Comparison of ENCODE assay signal across 10 mouse cellular contexts in genomic region chr6:36896656-36897055, GRCm38 (mm10).
DNase-seq lines count a peak whose midpoint lies in the region; ATAC-seq lines count a peak whose summit lies in the region.
"Had no signal": no experiment of that assay in that cellular context is flagged by ENCODE, and none has a peak within 500 bp of the region (broad histone marks: within the 10 kb centered on the region; RNA-seq: fewer than 3 reads in every experiment).

No protein-coding gene starts in this region.

- no peak overlapping the region for H3K9ac ChIP-seq in lung, embryonic 15.5 days
- no peak overlapping the region for H3K9ac ChIP-seq in embryonic facial prominence, embryonic 13.5 days
- no peak overlapping the region for H3K9ac ChIP-seq in heart, embryonic 15.5 days
- no peak overlapping the region for H3K9ac ChIP-seq in forebrain, embryonic 13.5 days
- H3K9ac ChIP-seq: liver, embryonic 12.5 days; midbrain, embryonic 12.5 days; neural tube, embryonic 15.5 days had no signal

- no peak overlapping the region for H3K4me2 ChIP-seq in lung, embryonic 15.5 days
- no peak overlapping the region for H3K4me2 ChIP-seq in embryonic facial prominence, embryonic 13.5 days
- no peak overlapping the region for H3K4me2 ChIP-seq in heart, embryonic 15.5 days
- H3K4me2 ChIP-seq in forebrain, embryonic 13.5 days, result no peak overlapping the region
- H3K4me2 ChIP-seq: liver, embryonic 12.5 days; midbrain, embryonic 12.5 days; neural tube, embryonic 15.5 days had no signal

- H3K9me3 ChIP-seq in lung, embryonic 15.5 days, result no peaks in the 10 kb centered on the region
- no peaks in the 10 kb centered on the region for H3K9me3 ChIP-seq in embryonic facial prominence, embryonic 13.5 days
- no peaks in the 10 kb centered on the region for H3K9me3 ChIP-seq in heart, embryonic 15.5 days (replicated peaks)
- no peaks in the 10 kb centered on the region for H3K9me3 ChIP-seq in forebrain, embryonic 13.5 days (replicated peaks)
- H3K9me3 ChIP-seq: liver, embryonic 12.5 days; midbrain, embryonic 12.5 days; neural tube, embryonic 15.5 days had no signal

- DNase-seq in lung, postnatal 25 days (ENCODE audit: low spot score), result no peak
- DNase-seq in skeletal muscle tissue, adult 2 months (ENCODE audit: low read depth, low spot score), result peak; percentile 7
- DNase-seq in adrenal gland, postnatal 36 days, result no peak

- no peaks in the 10 kb centered on the region for H3K27me3 ChIP-seq in lung, embryonic 15.5 days
- no peaks in the 10 kb centered on the region for H3K27me3 ChIP-seq in embryonic facial prominence, embryonic 13.5 days
- H3K27me3 ChIP-seq in heart, embryonic 15.5 days, result no peaks in the 10 kb centered on the region
- H3K27me3 ChIP-seq in forebrain, embryonic 13.5 days, result no peaks in the 10 kb centered on the region
- H3K27me3 ChIP-seq: liver, embryonic 12.5 days; midbrain, embryonic 12.5 days; neural tube, embryonic 15.5 days had no signal

- H3K27ac ChIP-seq in lung, embryonic 15.5 days, result no peak overlapping the region
- 0 out of 2 replicates have a peak overlapping the region, but pooled peaks have one; percentile 18 for H3K27ac ChIP-seq in embryonic facial prominence, embryonic 13.5 days
- H3K27ac ChIP-seq in heart, embryonic 15.5 days, result peak overlapping the region; percentile 61
- H3K27ac ChIP-seq in forebrain, embryonic 13.5 days, result no peak overlapping the region
- H3K27ac ChIP-seq: liver, embryonic 12.5 days; midbrain, embryonic 12.5 days; neural tube, embryonic 15.5 days had no signal

- H3K4me3 ChIP-seq in lung, embryonic 15.5 days, result no peak overlapping the region
- H3K4me3 ChIP-seq in embryonic facial prominence, embryonic 13.5 days, result no peak overlapping the region
- no peak overlapping the region for H3K4me3 ChIP-seq in heart, embryonic 15.5 days
- no peak overlapping the region for H3K4me3 ChIP-seq in forebrain, embryonic 13.5 days
- H3K4me3 ChIP-seq: liver, embryonic 12.5 days; midbrain, embryonic 12.5 days; neural tube, embryonic 15.5 days had no signal

- peak; percentile 31; the same call in 1 of the 2 replicates for ATAC-seq in lung, embryonic 15.5 days (ENCODE audit: borderline replicate concordance, extremely low read depth, low FRiP score, low TSS enrichment)
- ATAC-seq in embryonic facial prominence, embryonic 13.5 days (ENCODE audit: insufficient number of reproducible peaks, insufficient read depth, low FRiP score, low TSS enrichment, low read depth), result no peak
- ATAC-seq in heart, embryonic 15.5 days (replicated peaks; ENCODE audit: insufficient number of reproducible peaks, insufficient read depth, low FRiP score, low read depth), result peak; percentile 55; the same call in 1 of the 2 replicates
- no peak for ATAC-seq in forebrain, embryonic 13.5 days
- ATAC-seq: liver, embryonic 12.5 days had no signal

- WGBS in lung, embryonic 15.5 days, result 48% methylated on average over 2 of the region's 2 CpGs
- WGBS in embryonic facial prominence, embryonic 13.5 days, result 41% methylated on average over 2 of the region's 2 CpGs
- 27% methylated on average over 2 of the region's 2 CpGs for WGBS in heart, embryonic 15.5 days
- WGBS in forebrain, embryonic 13.5 days, result 86% methylated on average over 2 of the region's 2 CpGs

- H3K36me3 ChIP-seq in lung, embryonic 15.5 days, result no peaks in the 10 kb centered on the region
- H3K36me3 ChIP-seq in embryonic facial prominence, embryonic 13.5 days, result no peaks in the 10 kb centered on the region
- H3K36me3 ChIP-seq in heart, embryonic 15.5 days, result no peaks in the 10 kb centered on the region
- no peaks in the 10 kb centered on the region for H3K36me3 ChIP-seq in forebrain, embryonic 13.5 days (ENCODE audit: poor library complexity, severe bottlenecking)
- H3K36me3 ChIP-seq: liver, embryonic 12.5 days; midbrain, embryonic 12.5 days; neural tube, embryonic 15.5 days had no signal

- peaks cover 14% of the 10 kb centered on the region; the same call in 1 of the 2 replicates for H3K4me1 ChIP-seq in lung, embryonic 15.5 days
- peaks cover 21% of the 10 kb centered on the region for H3K4me1 ChIP-seq in embryonic facial prominence, embryonic 13.5 days
- peaks cover 7% of the 10 kb centered on the region for H3K4me1 ChIP-seq in heart, embryonic 15.5 days (replicated peaks)
- H3K4me1 ChIP-seq in forebrain, embryonic 13.5 days, result no peaks in the 10 kb centered on the region
- H3K4me1 ChIP-seq: liver, embryonic 12.5 days; midbrain, embryonic 12.5 days had no signal

Comparison
In these comparisons a context has a peak if more than half of its experiments do, and no peak if none do; other contexts are left out.
1. ATAC-seq: peak in lung, embryonic 15.5 days (single experiment) and heart, embryonic 15.5 days (single experiment); none in embryonic facial prominence, embryonic 13.5 days (single experiment) and forebrain, embryonic 13.5 days (single experiment).
2. H3K27ac ChIP-seq: peak in embryonic facial prominence, embryonic 13.5 days (single experiment) and heart, embryonic 15.5 days (single experiment); none in lung, embryonic 15.5 days (single experiment) and forebrain, embryonic 13.5 days (single experiment).